Mouse (Mus musculus) left cerebral cortex, postnatal 14 days (tissue): ENCODE measurements around the gene Eefsec. TPM values are rescaled to one million over a fixed set of nuclear protein-coding genes. Genes with fewer than 3 reads are reported as not detected.

Experiments used
- DNase-seq, 2 experiments: peaks; one replicate each; pipeline ENCODE4 v3.0.0; 2021 to 2022; ENCODE audit warnings: low spot score in 2 of 2, mixed read lengths in 1 of 2
- intact Hi-C: fragments of 180-260 bp; cut with DNase I; formaldehyde crosslinking; loops from one replicate; pipeline ENCODE4 v1.15.1; 2025
- total RNA-seq, 2 experiments: library from RNA; stranded (reverse); gene quantifications; 2 replicates each; pipeline ENCODE4 v1.2.3; 2021

Gene Eefsec
- total RNA-seq, 2 experiments from 2014 or later: 19.4 to 20.8 TPM

DNA sequence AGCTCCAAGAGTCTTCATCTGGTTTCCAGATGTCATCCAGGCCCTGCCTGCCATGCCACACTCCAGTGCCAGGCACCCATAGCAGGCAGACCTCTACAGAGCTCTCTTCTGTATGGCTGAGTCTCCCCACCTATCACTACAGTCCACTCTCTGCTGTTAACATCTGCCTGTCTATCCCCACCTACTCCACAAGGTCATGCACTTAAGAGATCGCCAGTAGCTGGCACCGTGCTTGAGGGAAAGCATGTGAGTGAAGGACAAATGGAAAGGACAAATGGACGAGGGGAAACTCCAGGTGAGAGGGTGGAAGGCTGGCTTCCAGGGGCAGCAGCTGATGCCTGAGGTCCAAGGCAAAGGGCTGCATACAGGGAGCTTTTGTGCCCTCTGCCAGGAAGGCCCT lies 90.5 kb downstream of the Eefsec start:
- no peak for DNase-seq
- intact Hi-C loops: no loop called here

DNA sequence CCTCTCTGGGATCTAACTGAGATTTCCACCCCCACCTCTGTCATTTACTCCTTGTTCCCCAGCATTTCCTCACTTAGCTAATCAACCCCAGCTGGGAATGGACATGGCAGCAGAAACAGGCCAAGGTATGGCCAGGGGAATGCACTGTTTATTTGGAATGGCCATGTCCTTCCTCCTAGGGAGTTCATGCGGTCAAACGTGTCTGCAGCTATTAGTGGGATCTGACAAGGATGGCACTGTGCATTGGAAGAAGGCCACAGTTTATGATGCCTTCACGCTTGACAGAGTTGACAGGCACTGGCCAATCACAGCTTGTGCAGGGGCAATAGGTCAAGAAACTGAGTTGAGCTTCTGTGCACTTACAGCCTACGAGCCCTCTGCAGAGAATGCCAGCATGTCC lies 93.8 kb downstream of the Eefsec start:
- DNase-seq: no peak
- intact Hi-C loops: no loop called here

- intact Hi-C loops: no loop called here
- no peak for DNase-seq
Observed at GRCm38 (mm10) chr6:88346776-88347175, 99.6 kb downstream of the Eefsec start.

DNA sequence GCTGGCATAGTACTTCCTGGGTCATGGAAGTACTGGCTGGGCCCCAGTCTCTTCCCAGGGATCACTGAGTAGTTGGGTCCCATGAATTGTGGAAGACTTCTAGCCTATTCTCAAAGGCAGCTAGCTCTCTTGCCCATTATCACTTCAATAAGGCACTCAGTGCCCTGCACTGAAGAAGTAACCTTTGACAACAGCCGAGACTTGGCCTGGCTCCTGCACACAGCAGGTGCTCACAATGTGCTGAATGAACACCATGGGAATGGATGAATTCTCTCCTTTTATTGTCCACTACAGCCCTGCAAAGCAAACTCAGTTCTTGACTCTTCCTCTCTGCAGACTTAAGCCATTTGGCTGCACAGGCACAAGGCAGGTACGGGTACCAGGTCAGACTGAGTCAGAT lies 101.0 kb downstream of the Eefsec start:
- no peak for DNase-seq
- intact Hi-C loops: no loop called here

DNA sequence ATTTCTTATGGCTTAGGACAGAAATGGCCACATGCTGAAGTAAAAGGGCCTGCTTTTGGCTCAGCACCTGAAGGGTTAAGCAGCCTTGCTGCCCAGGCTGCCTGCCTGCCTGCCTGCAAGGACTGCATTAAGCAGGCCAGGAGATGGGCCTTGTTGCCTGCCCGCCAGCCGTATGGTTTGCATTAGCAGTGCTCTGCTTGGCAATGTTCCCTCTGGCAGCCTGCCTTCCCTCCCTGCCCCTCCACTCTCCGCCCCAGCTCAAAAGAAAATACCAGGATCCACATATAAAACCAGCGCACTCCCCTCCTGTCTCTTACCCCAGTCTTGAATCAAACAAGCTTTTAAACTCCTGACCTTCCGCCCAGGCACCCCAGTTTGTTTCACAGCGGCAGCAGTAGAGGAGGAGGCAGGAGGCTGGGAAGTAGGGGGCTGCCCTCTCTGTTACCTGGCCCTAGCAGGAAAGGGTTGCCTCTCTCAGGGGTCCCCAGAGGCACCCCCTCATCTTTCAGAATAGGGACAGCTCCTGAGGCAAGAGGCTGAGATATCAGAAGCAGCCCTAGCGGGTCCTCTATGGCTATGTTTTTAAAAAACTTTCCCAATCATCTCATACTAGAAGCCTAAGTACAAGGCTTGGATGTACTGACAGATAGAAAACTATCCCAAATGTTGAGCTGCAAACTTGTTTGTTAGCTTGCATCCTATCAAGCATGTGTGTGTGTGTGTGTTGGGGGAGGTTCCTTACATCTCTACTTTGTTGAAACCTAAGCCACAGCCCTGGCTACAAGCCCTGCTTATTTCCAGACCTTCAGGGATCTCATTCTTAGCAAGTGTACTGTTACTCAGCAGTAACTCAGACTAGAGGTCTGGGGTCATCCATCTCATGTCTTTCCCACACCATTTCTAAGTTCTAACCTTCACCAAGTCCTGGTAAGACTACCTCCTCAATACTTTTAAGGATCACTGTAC lies 102.6 kb downstream of the Eefsec start:
- DNase-seq: peak; percentile 74 to 82
- intact Hi-C loops: no loop called here

DNA sequence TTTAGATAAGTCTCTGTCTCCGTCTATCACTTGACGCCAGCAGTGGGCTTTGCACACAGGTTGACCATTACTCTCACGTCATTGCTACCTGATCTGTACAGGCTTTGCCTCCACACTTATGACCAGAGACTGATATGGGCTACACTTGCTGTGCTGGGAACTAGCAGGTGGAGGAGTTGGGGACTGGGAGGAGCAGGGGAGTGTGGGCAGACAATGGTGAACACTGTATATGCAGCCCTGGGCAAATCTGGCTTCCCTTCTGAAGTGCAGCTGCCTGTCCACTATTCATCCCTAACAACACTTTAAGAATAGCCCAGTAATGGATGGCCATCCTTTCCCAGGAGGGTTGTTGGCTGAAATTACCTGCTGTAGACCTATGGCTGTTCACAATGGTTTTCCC lies 103.4 kb downstream of the Eefsec start:
- intact Hi-C loops: no loop called here
- no peak for DNase-seq

DNA sequence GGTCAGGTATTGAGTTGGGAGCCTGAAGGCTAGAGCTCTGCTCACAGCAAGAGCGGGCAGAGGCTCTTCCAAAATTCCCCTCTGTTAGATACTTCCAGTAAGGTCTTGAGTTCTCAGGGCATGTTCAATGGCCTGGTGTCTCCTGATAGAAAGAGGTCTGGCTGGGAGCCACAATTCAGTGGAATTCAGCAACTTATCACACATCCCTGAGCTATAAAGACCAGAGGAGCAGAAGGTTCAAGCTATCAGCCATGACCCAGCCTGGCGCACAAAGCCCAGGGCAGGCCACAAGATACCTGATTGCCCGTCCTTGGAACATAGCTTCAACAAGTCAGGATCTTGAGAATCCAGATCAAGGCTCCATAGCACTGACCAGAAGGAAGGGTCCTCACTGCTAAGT lies 105.2 kb downstream of the Eefsec start:
- DNase-seq: no peak
- intact Hi-C loops: no loop called here

- DNase-seq: no peak
- intact Hi-C loops: no loop called here
Observed at GRCm38 (mm10) chr6:88340761-88341160, 105.6 kb downstream of the Eefsec start.

DNA sequence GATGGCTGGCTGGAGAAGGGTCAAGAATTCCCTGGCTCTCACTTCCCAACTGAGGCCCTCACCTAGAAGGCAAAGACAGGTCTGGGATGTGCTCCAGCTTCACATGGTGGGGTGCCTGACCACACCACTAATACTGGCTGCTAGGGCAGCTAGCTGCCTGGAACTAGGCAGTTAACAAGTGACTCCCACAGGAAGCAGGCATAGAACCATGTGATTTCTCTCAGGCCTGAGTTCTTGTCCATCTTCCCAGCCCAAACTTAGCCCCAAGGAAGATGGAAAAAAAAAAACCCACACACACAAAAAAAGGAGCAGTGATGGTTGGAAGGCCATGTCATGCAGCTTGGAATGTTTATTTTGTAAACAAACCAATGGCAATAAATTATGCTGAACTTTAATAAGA lies 117.0 kb downstream of the Eefsec start:
- intact Hi-C loops: no loop called here
- no peak for DNase-seq

GRCm38 (mm10) chr6:88321879-88322278 lies 124.5 kb downstream of the Eefsec start:
- intact Hi-C loops: loop anchor here (5.0 kb wide), 1 partner anchor 205 kb away; no protein-coding TSS in a partner anchor
- no peak for DNase-seq

DNA sequence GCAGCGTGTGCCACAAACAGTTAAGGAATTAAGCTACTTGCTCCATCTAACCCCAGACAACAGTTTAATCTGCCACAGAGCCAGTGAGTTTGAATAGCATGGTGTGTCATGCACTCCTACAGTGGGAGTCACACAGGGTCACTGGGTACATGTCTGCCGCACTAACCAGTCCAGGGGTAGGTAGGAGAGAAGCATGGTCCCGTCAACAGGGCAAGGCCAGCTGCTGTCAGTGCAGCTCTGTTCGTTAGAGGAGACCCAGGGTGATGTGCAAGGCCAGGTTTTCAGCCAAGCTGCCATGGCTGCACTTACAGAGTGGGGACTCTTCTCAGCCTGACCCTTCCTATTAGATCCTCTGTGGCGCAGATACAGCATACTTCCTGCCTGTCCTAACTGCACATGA lies 125.1 kb downstream of the Eefsec start:
- intact Hi-C loops: loop anchor here (5.0 kb wide), 1 partner anchor 204 kb away; no protein-coding TSS in a partner anchor

DNA sequence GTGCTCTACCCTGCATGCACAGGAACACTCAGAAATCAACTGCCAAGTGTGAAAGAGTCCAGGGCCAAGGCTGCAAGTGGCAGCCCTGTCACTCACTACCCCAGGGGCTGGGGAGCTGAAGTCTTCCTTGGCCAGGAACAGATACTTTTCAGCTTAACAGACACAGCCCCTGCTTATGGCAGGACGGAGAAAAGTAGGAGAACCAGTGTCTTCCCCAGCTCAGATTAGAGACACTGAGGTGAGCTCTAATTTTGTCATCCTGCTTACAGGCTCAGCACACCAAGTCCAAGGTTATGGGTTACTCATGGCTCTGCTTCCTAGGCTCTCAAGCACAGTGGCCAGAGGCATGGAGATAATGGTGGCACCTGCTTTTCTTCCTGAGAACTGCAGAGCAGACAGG lies 126.6 kb downstream of the Eefsec start:
- intact Hi-C loops: loop anchor here (5.0 kb wide), 1 partner anchor 202 kb away; no protein-coding TSS in a partner anchor

More for the DNA sequence above, 125.1 kb downstream of the Eefsec start:
- no peak for DNase-seq

DNA sequence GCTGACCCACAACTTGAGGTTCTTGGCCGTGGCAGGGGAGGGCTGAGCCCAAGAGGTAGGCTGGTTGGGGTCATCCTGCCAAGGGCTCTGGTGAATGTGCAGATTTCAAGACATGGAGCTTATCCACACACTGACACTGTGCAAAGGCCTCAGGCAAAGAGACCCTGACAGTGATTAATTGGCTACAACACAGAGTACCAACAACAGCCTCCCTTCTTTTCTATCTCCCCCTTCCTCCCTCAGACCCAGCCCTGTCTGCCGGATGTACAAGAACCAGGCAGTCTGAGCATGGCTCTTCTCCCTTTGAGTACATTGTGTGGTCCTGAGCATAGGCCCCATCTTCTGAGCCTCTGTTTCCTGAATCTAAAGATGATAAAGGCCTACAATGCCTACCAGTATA lies 131.0 kb downstream of the Eefsec start:
- intact Hi-C loops: no loop called here

More for the DNA sequence above, 126.6 kb downstream of the Eefsec start:
- no peak for DNase-seq

GRCm38 (mm10) chr6:88313937-88314336 lies 132.4 kb downstream of the Eefsec start:
- intact Hi-C loops: no loop called here
- no peak for DNase-seq

More for the DNA sequence above, 131.0 kb downstream of the Eefsec start:
- no peak for DNase-seq

- no peak for DNase-seq
- intact Hi-C loops: no loop called here
Observed at GRCm38 (mm10) chr6:88311593-88311992, 134.7 kb downstream of the Eefsec start.

DNA sequence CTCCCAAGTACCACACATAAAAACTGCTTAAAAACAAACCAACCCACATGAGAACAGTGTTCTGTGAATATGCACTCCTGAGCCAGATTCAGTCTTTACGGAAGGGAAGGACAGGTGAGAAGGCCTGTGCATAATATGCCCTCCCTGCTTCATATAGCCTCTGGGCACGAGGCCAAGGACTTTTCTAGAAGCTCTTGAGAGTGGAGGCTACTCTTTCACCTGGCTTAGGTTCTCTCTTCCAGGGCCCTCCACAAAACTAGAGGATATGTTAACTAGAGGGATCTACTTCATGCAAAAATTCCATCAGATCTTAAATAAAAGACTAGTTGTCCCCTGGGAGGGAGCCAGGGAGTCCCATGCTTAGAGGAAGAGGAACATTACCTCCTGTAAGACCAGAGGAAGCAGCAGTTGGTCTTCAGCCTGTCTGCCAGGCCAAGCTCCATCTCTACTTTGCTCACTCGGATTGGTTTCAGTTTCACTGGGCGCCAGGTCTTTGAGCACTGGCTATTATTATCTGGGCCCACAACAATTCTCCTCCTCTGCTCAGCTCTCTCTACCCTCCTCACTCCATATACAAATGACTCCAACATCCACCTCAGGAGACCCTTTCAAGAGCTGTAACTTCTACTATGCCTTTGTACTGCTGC lies 140.1 kb downstream of the Eefsec start:
- intact Hi-C loops: no loop called here
- no peak for DNase-seq

DNA sequence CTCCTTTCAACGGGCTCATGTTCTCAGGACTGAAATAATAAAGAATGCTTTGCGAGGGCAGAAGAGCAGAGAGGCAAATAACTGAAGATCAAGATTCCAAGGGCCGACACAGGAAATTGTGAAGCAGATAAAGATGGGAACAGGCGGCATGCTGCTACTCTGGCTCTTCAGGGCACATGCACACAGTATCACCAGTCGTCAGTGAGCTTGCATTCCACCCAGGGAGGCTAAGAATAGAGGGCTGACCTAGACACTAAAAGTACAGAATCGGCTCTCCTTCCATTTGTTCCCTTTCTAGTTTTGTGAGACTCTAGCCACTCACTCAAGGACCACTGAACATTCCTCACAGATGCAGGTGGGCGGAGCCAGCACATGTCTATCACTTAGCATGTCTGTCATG lies 145.1 kb downstream of the Eefsec start:
- no peak for DNase-seq
- intact Hi-C loops: no loop called here

GRCm38 (mm10) chr6:88299491-88299890 lies 146.8 kb downstream of the Eefsec start:
- no peak for DNase-seq
- intact Hi-C loops: no loop called here

DNA sequence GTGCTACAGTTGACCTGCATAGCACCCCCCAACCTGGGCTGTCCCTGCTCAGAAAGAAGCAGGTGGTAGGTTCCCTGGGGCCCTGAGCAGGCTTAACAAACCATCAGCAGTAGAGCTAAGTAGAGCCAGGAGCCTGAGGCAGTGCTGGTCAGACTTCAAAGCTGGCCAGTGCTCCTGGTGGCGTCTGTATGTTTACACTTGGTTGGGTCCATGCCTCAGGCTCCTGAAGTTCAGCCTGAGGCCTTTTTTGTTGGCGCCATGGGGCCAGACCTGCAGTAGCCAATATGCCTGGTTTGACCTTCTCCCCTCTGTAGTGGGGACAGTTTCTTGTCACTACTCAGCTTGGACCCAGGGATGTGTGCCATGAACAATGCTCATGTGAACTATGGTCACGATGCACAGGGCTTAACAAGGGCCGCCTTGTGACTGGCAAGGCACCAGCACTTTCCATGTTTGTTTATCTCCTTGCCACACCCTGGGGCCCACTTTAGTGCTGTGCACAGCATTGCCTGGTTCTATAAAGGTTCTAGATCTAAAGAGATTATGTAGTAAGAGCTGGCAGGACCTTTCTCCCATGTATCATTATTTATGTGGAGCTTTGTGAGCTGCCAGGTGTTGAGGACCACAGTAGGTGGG lies 153.9 kb downstream of the Eefsec start:
- intact Hi-C loops: no loop called here
- no peak for DNase-seq

GRCm38 (mm10) chr6:88290129-88290766 lies 156.1 kb downstream of the Eefsec start:
- DNase-seq: peak; percentile 60 to 71
- intact Hi-C loops: no loop called here
